Mouse (Mus musculus) forebrain, embryonic 16.5 days (tissue): ENCODE data around the gene Sipa1l1. TPM values are rescaled to one million over a fixed set of nuclear protein-coding genes. Genes with fewer than 3 reads are reported as not detected.
A peak's percentile ranks its signal among the peaks of the same experiment; 100 is the strongest.

Experiments
- ATAC-seq: fragments of 200-750 bp; cut with Nextera tagmentation; 2 replicates; pipeline ENCODE4 v1.8.0; 2017; ENCODE audit warnings: mild to moderate bottlenecking, moderate library complexity
- H3K27ac ChIP-seq: fragments of 300-500 bp; sonication (generic); 2 replicates; pipeline ENCODE4 v1.5.1; 2014; ENCODE audit warnings: low read length, control low read depth
- H3K27me3 ChIP-seq: fragments of 300-500 bp; sonication (generic); replicated peaks from 2 replicates; pipeline ENCODE4 v1.6.1; 2014; ENCODE audit warnings: low read length; ENCODE audit not compliant: control insufficient read depth, insufficient read depth
- H3K36me3 ChIP-seq: fragments of 300-500 bp; sonication (generic); 2 replicates; pipeline ENCODE4 v1.6.1; 2014; ENCODE audit not compliant: control insufficient read depth, insufficient read depth
- H3K4me1 ChIP-seq: fragments of 300-500 bp; sonication (generic); replicated peaks from 2 replicates; pipeline ENCODE4 v1.6.1; 2014; ENCODE audit warnings: low read length; ENCODE audit not compliant: control insufficient read depth, insufficient read depth
- H3K4me2 ChIP-seq: fragments of 300-500 bp; sonication (generic); 2 replicates; pipeline ENCODE4 v1.6.1; 2014; ENCODE audit warnings: mild to moderate bottlenecking, low read length, control low read depth
- H3K4me3 ChIP-seq: fragments of 300-500 bp; sonication (generic); replicated peaks from 2 replicates; pipeline ENCODE4 v1.5.1; 2014; ENCODE audit warnings: mild to moderate bottlenecking, low read length, control low read depth
- H3K9ac ChIP-seq: fragments of 300-500 bp; sonication (generic); replicated peaks from 2 replicates; pipeline ENCODE4 v1.6.1; 2014; ENCODE audit warnings: low read depth, low read length, control low read depth
- H3K9me3 ChIP-seq: fragments of 300-500 bp; sonication (generic); 2 replicates; pipeline ENCODE4 v1.6.1; 2016; ENCODE audit warnings: low read length; ENCODE audit not compliant: control insufficient read depth
- WGBS: fragments of 180-500 bp; shearing (Covaris S2); extraction: QIAGEN DNeasy Blood & Tissue Kit; methylation state at CpG from one replicate; pipeline ENCODE4 v1.1.7; 2014; 5-methylcytosine and 5-hydroxymethylcytosine counted together
- polyA plus RNA-seq: library from polyadenylated mRNA; unstranded; fragments of >200 nt; fragmentation: Nextera tagmentation; extraction: Ambion mirVana; gene quantifications from 2 replicates; pipeline ENCODE4 v1.2.1, GENCODE M21; 2015

The Sipa1l1 gene
- polyA plus RNA-seq, 1 experiment from 2014 or later = 26.8 TPM

GRCm38 (mm10) chr12:82467234-82467633 is 298.1 kb downstream of the Sipa1l1 start:
- no peaks in the 10 kb centered on the region for H3K27me3 ChIP-seq
- 90% methylated on average over 5 of the region's 5 CpGs for WGBS
- no peak overlapping the region for H3K4me3 ChIP-seq
- H3K4me2 ChIP-seq = no peak overlapping the region
- H3K36me3 ChIP-seq = no peaks in the 10 kb centered on the region
- H3K9me3 ChIP-seq = no peaks in the 10 kb centered on the region
- peaks cover 7% of the 10 kb centered on the region; the same call in 1 of the 2 replicates for H3K4me1 ChIP-seq
- no peak overlapping the region for H3K9ac ChIP-seq
- ATAC-seq = no peak
- no peak overlapping the region for H3K27ac ChIP-seq

- H3K9me3 ChIP-seq = no peaks in the 10 kb centered on the region
- H3K4me3 ChIP-seq = no peak overlapping the region
- WGBS = 54% methylated on average over 2 of the region's 2 CpGs
- peaks cover 7% of the 10 kb centered on the region; the same call in 1 of the 2 replicates for H3K4me1 ChIP-seq
- no peak overlapping the region for H3K9ac ChIP-seq
- no peak overlapping the region for H3K27ac ChIP-seq
- H3K27me3 ChIP-seq = no peaks in the 10 kb centered on the region
- H3K36me3 ChIP-seq = no peaks in the 10 kb centered on the region
- no peak for ATAC-seq
- H3K4me2 ChIP-seq = no peak overlapping the region
Measured at GRCm38 (mm10) chr12:82467641-82468040, 298.5 kb downstream of the Sipa1l1 start.

- ATAC-seq = no peak
- H3K9me3 ChIP-seq = no peaks in the 10 kb centered on the region
- no peak overlapping the region for H3K9ac ChIP-seq
- 69% methylated on average over 5 of the region's 5 CpGs for WGBS
- H3K4me2 ChIP-seq = no peak overlapping the region
- no peaks in the 10 kb centered on the region for H3K27me3 ChIP-seq
- peaks cover 7% of the 10 kb centered on the region; the same call in 1 of the 2 replicates for H3K4me1 ChIP-seq
- H3K4me3 ChIP-seq = no peak overlapping the region
- no peaks in the 10 kb centered on the region for H3K36me3 ChIP-seq
- H3K27ac ChIP-seq = no peak overlapping the region
Measured at GRCm38 (mm10) chr12:82468416-82468815, 299.3 kb downstream of the Sipa1l1 start.

GRCm38 (mm10) chr12:82469706-82470361 is 300.7 kb downstream of the Sipa1l1 start:
- Histone ChIP-seq H3K27me3 (no peaks in the 10 kb centered on the region), H3K9ac (peak overlapping the region; percentile 51), H3K36me3 (no peaks in the 10 kb centered on the region), H3K4me1 (peaks cover 7% of the 10 kb centered on the region; the same call in 1 of the 2 replicates), H3K4me3 (peak overlapping the region; percentile 55), H3K27ac (no peak overlapping the region), H3K9me3 (no peaks in the 10 kb centered on the region), H3K4me2 (peak overlapping the region; percentile 79)
- 2% methylated on average over 12 of the region's 12 CpGs for WGBS
- ATAC-seq = peak; percentile 90

- peaks cover 7% of the 10 kb centered on the region; the same call in 1 of the 2 replicates for H3K4me1 ChIP-seq
- H3K36me3 ChIP-seq = no peaks in the 10 kb centered on the region
- H3K27me3 ChIP-seq = no peaks in the 10 kb centered on the region
- no peaks in the 10 kb centered on the region for H3K9me3 ChIP-seq
- peak overlapping the region; percentile 55 for H3K4me3 ChIP-seq
- peak overlapping the region; percentile 51 for H3K9ac ChIP-seq
- peak overlapping the region; percentile 56 for H3K27ac ChIP-seq
- under 1% methylated on average over 18 of the region's 18 CpGs for WGBS
- peak overlapping the region; percentile 79 for H3K4me2 ChIP-seq
- ATAC-seq = peak; percentile 95
Measured at GRCm38 (mm10) chr12:82470362-82470936, 301.3 kb downstream of the Sipa1l1 start.

GRCm38 (mm10) chr12:82472796-82473195 is 303.7 kb downstream of the Sipa1l1 start:
- WGBS = 90% methylated on average over 3 of the region's 3 CpGs
- Histone ChIP-seq H3K27ac (no peak overlapping the region), H3K4me2 (no peak overlapping the region), H3K9ac (no peak overlapping the region), H3K27me3 (no peaks in the 10 kb centered on the region), H3K4me3 (no peak overlapping the region), H3K4me1 (peaks cover 7% of the 10 kb centered on the region; the same call in 1 of the 2 replicates), H3K36me3 (no peaks in the 10 kb centered on the region), H3K9me3 (no peaks in the 10 kb centered on the region)
- no peak for ATAC-seq

- 91% methylated on average over 4 of the region's 4 CpGs for WGBS
- Histone ChIP-seq H3K4me2 (no peak overlapping the region), H3K36me3 (no peaks in the 10 kb centered on the region), H3K9ac (no peak overlapping the region), H3K4me3 (no peak overlapping the region), H3K27ac (no peak overlapping the region), H3K4me1 (peaks cover 7% of the 10 kb centered on the region; the same call in 1 of the 2 replicates), H3K27me3 (no peaks in the 10 kb centered on the region), H3K9me3 (no peaks in the 10 kb centered on the region)
- no peak for ATAC-seq
Measured at GRCm38 (mm10) chr12:82473238-82473637, 304.1 kb downstream of the Sipa1l1 start.

GRCm38 (mm10) chr12:82474409-82474808 is 305.3 kb downstream of the Sipa1l1 start:
- H3K4me1 ChIP-seq = peaks cover 7% of the 10 kb centered on the region; the same call in 1 of the 2 replicates
- no peaks in the 10 kb centered on the region for H3K36me3 ChIP-seq
- no peaks in the 10 kb centered on the region for H3K27me3 ChIP-seq
- H3K4me3 ChIP-seq = no peak overlapping the region
- no peak overlapping the region for H3K9ac ChIP-seq
- H3K27ac ChIP-seq = no peak overlapping the region
- H3K9me3 ChIP-seq = no peaks in the 10 kb centered on the region
- no peak for ATAC-seq
- WGBS = 91% methylated on average over 4 of the region's 4 CpGs
- H3K4me2 ChIP-seq = no peak overlapping the region

- Histone ChIP-seq H3K4me1 (0 out of 2 replicates have a peak, but pooled peaks cover under 1% of the 10 kb centered on the region), H3K4me2 (no peak overlapping the region), H3K27me3 (no peaks in the 10 kb centered on the region), H3K27ac (no peak overlapping the region), H3K9me3 (no peaks in the 10 kb centered on the region), H3K4me3 (no peak overlapping the region), H3K9ac (no peak overlapping the region), H3K36me3 (no peaks in the 10 kb centered on the region)
- 86% methylated on average over 10 of the region's 10 CpGs for WGBS
- ATAC-seq = no peak
Measured at GRCm38 (mm10) chr12:82476028-82476427, 306.9 kb downstream of the Sipa1l1 start.
